Mouse (Mus musculus) embryonic facial prominence, embryonic 13.5 days (tissue): ENCODE results near the gene Insl3. TPM values are rescaled to one million over a fixed set of nuclear protein-coding genes. Genes with fewer than 3 reads are reported as not detected.
"Not testable (repeated sequence)": the region's sequence is repeated elsewhere in the genome, so short reads cannot be mapped to it uniquely, and the experiment has no call there.

ENCODE experiments used
- ATAC-seq: fragments of 200-750 bp; cut with Nextera tagmentation; 2 replicates; pipeline ENCODE4 v1.8.0; 2017; ENCODE audit warnings: low read depth; ENCODE audit not compliant: insufficient number of reproducible peaks, insufficient read depth, low FRiP score, low TSS enrichment
- H3K27ac ChIP-seq: fragments of 300-500 bp; sonication (generic); 2 replicates; pipeline ENCODE4 v1.5.1; 2015; ENCODE audit warnings: moderate library complexity, mild to moderate bottlenecking, inconsistent platforms
- H3K27me3 ChIP-seq: fragments of 300-500 bp; sonication (generic); 2 replicates; pipeline ENCODE4 v1.6.1; 2015; ENCODE audit warnings: mild to moderate bottlenecking, inconsistent platforms
- H3K36me3 ChIP-seq: fragments of 300-500 bp; sonication (generic); 2 replicates; pipeline ENCODE4 v1.6.1; 2015; ENCODE audit warnings: mild to moderate bottlenecking, inconsistent platforms
- H3K4me1 ChIP-seq: fragments of 300-500 bp; sonication (generic); 2 replicates; pipeline ENCODE4 v1.6.1; 2015; ENCODE audit warnings: inconsistent platforms
- H3K4me2 ChIP-seq: fragments of 300-500 bp; sonication (generic); 2 replicates; pipeline ENCODE4 v1.6.1; 2015; ENCODE audit warnings: moderate library complexity, mild to moderate bottlenecking, inconsistent platforms
- H3K4me3 ChIP-seq: fragments of 300-500 bp; sonication (generic); 2 replicates; pipeline ENCODE4 v1.5.1; 2015; ENCODE audit warnings: mild to moderate bottlenecking, inconsistent platforms
- H3K9ac ChIP-seq: fragments of 300-500 bp; sonication (generic); 2 replicates; pipeline ENCODE4 v1.6.1; 2015; ENCODE audit warnings: mild to moderate bottlenecking, inconsistent platforms
- H3K9me3 ChIP-seq: fragments of 300-500 bp; sonication (generic); 2 replicates; pipeline ENCODE4 v1.6.1; 2016; ENCODE audit warnings: inconsistent platforms
- WGBS: fragments of 180-500 bp; shearing (Covaris S2); methylation state at CpG from one replicate; pipeline ENCODE4 v1.1.7; 2015; ENCODE audit warnings: mixed read lengths; 5-methylcytosine and 5-hydroxymethylcytosine counted together
- polyA plus RNA-seq: library from polyadenylated mRNA; unstranded; fragments of >200 nt; fragmentation: Nextera tagmentation; extraction: Ambion mirVana; gene quantifications from 2 replicates; pipeline ENCODE4 v1.2.1, GENCODE M21; 2015

Gene Insl3
- polyA plus RNA-seq, 1 experiment from 2014 or later: 0.89 TPM

DNA sequence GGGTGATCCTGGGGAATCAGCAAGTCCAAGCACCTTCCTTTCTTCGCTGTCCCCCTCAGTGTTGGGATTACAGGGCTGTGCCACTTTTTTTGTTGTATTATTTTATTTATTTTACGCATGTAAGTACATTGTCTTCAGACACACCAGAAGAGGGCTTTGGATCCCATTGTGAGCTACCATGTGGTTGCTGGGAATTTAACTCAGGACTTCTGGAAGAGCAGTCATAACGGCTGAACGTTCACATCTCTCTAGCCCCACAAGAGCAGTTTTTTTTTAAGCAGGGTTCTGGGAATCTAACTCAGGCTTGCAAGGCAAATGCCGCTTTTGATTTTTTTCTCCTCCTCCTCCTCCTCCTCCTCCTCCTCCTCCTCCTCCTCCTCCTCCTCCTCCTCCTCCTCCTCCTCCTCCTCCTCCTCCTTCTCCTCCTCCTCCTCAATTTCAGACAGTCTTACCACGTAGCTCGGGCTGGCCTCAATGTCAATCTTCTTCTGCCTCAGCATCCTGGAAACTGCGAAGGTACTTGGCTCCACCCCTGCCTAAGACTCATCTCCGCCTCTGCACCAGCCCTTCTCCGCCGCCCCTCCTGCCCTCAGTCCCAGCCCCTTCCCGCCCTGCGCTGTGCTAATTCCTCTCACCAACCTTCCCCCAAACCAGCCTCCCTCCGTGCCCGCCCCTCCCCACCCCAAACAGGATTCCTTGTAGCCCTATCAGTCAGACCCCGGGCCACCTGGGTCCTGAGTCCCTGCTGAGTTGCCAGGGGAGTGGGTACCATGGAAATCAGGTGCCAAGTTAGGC, 40.0 kb downstream of the Insl3 start:
- ATAC-seq: no peak
- Histone ChIP-seq H3K9me3 (no peaks in the 10 kb centered on the region), H3K4me1 (peaks cover 19% of the 10 kb centered on the region), H3K27ac (no peak overlapping the region), H3K9ac (peak overlapping the region; percentile 51), H3K4me2 (peak overlapping the region; percentile 65), H3K27me3 (peaks cover 56% of the 10 kb centered on the region), H3K36me3 (no peaks in the 10 kb centered on the region), H3K4me3 (peak overlapping the region; percentile 32)
- WGBS: 6% methylated on average over 13 of the region's 16 CpGs

DNA sequence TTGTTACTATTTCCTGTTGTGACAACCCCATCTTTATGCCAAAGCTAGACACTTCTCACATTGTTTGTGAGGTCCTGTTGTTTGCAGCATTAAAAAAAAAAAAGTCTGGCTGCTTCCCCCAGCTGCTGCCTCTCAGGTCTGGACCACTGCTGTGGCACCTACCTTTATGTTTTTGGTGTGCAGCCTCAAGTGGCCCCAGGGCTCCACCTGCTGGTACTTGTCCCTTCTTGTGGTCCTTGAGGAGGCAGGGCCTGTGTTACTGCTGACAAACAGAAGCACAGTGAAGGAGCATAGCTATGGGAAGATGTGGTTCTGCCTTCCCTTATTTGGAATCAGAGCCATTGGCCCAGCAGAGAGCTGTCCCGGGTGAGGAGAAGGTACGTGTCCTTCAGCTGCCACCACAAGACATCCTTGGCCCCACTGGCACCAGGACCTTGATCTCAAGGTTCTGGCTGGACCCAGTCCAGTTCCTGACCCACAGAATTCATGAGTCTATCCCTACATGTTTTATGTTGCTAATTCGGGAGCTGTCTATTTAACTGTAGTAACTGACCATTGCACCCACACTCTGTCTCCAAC, 42.7 kb downstream of the Insl3 start:
- no peak overlapping the region for H3K27ac ChIP-seq
- peaks cover 29% of the 10 kb centered on the region for H3K27me3 ChIP-seq
- ATAC-seq: no peak
- H3K9me3 ChIP-seq: no peaks in the 10 kb centered on the region
- H3K9ac ChIP-seq: no peak overlapping the region
- H3K4me1 ChIP-seq: peaks cover 10% of the 10 kb centered on the region; the same call in 1 of the 2 replicates
- 50% methylated on average over 3 of the region's 3 CpGs for WGBS
- H3K4me3 ChIP-seq: no peak overlapping the region
- no peak overlapping the region for H3K4me2 ChIP-seq
- no peaks in the 10 kb centered on the region for H3K36me3 ChIP-seq

DNA sequence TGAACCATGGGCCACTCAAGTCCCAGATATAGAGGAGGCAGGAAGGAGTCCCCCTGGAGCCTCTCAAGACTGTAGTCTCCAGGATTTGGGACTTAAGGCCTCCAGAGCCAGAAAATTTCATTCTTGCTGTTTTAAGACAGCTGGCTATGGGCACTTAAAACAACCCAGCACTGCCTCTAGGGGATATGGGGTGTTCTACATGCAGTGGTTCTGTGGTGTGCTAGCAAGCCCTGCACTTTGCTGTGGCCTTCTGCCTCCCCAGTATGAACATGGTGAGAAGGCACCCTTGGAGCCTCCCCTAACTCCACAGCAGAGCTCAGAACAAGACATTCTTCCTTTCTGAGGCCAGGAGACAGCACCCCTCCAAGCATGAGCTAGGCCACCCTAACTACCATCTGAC, 49.3 kb downstream of the Insl3 start:
- not testable (repeated sequence) for H3K9ac ChIP-seq, H3K4me3 ChIP-seq, H3K4me2 ChIP-seq, H3K9me3 ChIP-seq, H3K27ac ChIP-seq, H3K36me3 ChIP-seq, H3K4me1 ChIP-seq, ATAC-seq
- peaks cover 14% of the 10 kb centered on the region for H3K27me3 ChIP-seq

Other genes starting within 250 kb of the Insl3 start
- 61.4 and 69.5 TPM in 2 replicates for gene Abhd8, start 225.6 kb upstream of the Insl3 start, polyA plus RNA-seq
- gene Mrpl34, start 224.3 kb upstream of the Insl3 start, polyA plus RNA-seq: 146 and 148 TPM in 2 replicates
- gene Dda1, start 220.0 kb upstream of the Insl3 start, polyA plus RNA-seq: 109 and 113 TPM in 2 replicates
- gene Ano8, start 203.3 kb upstream of the Insl3 start, polyA plus RNA-seq: 2.2 and 3.0 TPM in 2 replicates
- gene Gtpbp3, start 201.1 kb upstream of the Insl3 start, polyA plus RNA-seq: 22.4 and 23.5 TPM in 2 replicates
- 47.3 and 52.2 TPM in 2 replicates for gene Plvap, start 177.5 kb upstream of the Insl3 start, polyA plus RNA-seq
- gene Ccdc194, start 163.5 kb upstream of the Insl3 start, polyA plus RNA-seq: 0.77 and 1.1 TPM in 2 replicates
- 18.0 and 22.0 TPM in 2 replicates for gene Bst2, start 151.8 kb upstream of the Insl3 start, polyA plus RNA-seq
- 77.1 and 82.4 TPM in 2 replicates for gene Mvb12a, start 146.3 kb upstream of the Insl3 start, polyA plus RNA-seq
- gene Tmem221, start 130.3 kb upstream of the Insl3 start, polyA plus RNA-seq: 0.55 and 1.1 TPM in 2 replicates
- gene Nxnl1, start 122.6 kb upstream of the Insl3 start, polyA plus RNA-seq: not detected in 2 replicates
- gene Slc27a1, start 120.3 kb upstream of the Insl3 start, polyA plus RNA-seq: 47.8 and 59.4 TPM in 2 replicates
- gene Pgls, start 97.0 kb upstream of the Insl3 start, polyA plus RNA-seq: 224 and 244 TPM in 2 replicates
- 4.8 and 7.7 TPM in 2 replicates for gene Fam129c, start 91.6 kb upstream of the Insl3 start, polyA plus RNA-seq
- gene Colgalt1, start 78.2 kb upstream of the Insl3 start, polyA plus RNA-seq: 75.5 and 78.2 TPM in 2 replicates
- gene Unc13a, start 17.5 kb upstream of the Insl3 start, polyA plus RNA-seq: 0.87 and 1.2 TPM in 2 replicates
- 3.7 and 3.9 TPM in 2 replicates for gene Jak3, start 12.9 kb upstream of the Insl3 start, polyA plus RNA-seq
- 0.63 and 0.89 TPM in 2 replicates for gene B3gnt3, start 12.6 kb downstream of the Insl3 start, polyA plus RNA-seq
- gene Fcho1, start 36.5 kb downstream of the Insl3 start, polyA plus RNA-seq: 4.3 and 5.5 TPM in 2 replicates
- gene Zfp709, start 192.8 kb downstream of the Insl3 start, polyA plus RNA-seq: 7.7 and 8.4 TPM in 2 replicates
- 8.9 and 10.2 TPM in 2 replicates for gene Zfp882, start 219.4 kb downstream of the Insl3 start, polyA plus RNA-seq
- gene Zfp617, start 219.4 kb downstream of the Insl3 start, polyA plus RNA-seq: 25.9 and 28.1 TPM in 2 replicates